Mouse (Mus musculus): ENCODE measurements around the gene Prh1.
"Not testable (repeated sequence)": the region's sequence is repeated elsewhere in the genome, so short reads cannot be mapped to it uniquely, and the experiment has no call there.

The Prh1 gene

GRCm38 (mm10) chr6:132569509-132569908 lies at the start of gene Prh1:
TSS of gene Prh1 (plus strand) at chr6:132569809.
- DNase-seq (ENCODE audit: low read depth, low spot score), result not testable (repeated sequence)

GRCm38 (mm10) chr6:132595613-132596012 lies 26.0 kb downstream of the Prh1 start, which contains the start of gene Prp2:
TSS of gene Prp2 (plus strand) at chr6:132595913.
- not testable (repeated sequence) for DNase-seq (ENCODE audit: low read depth, low spot score)
